Mouse (Mus musculus): ENCODE measurements around the gene Fam214a.

- TF ChIP-seq POLR2A (IDR thresholded peaks at IDR 0.05; ENCODE audit: insufficient read depth, low read depth, low read length) (no peak), CTCF (IDR thresholded peaks at IDR 0.05; ENCODE audit: insufficient read depth, low read depth, low read length) (no peak)
These were observed 18.7 kb downstream of the Fam214a start for GRCm38 (mm10) chr9:74971191-74971976.
